Comparison of ENCODE assay signal across 8 mouse cellular contexts in genomic region chr12:36156637-36157303, GRCm38 (mm10). TPM values are rescaled to one million over a fixed set of nuclear protein-coding genes. Genes with fewer than 3 reads are reported as not detected.
DNase-seq lines count a peak whose midpoint lies in the region; ATAC-seq lines count a peak whose summit lies in the region.

Gene Ankmy2 (plus strand): TSS chr12:36157114.

- H3K27me3 ChIP-seq in heart, embryonic 13.5 days (replicated peaks): no peaks in the 10 kb centered on the region
- no peaks in the 10 kb centered on the region for H3K27me3 ChIP-seq in liver, embryonic 13.5 days
- no peaks in the 10 kb centered on the region for H3K27me3 ChIP-seq in stomach, embryonic 16.5 days (ENCODE audit: control insufficient read depth, insufficient read depth, low read length)

- H3K9me3 ChIP-seq in heart, embryonic 13.5 days: no peaks in the 10 kb centered on the region
- H3K9me3 ChIP-seq in liver, embryonic 13.5 days (replicated peaks): no peaks in the 10 kb centered on the region
- no peaks in the 10 kb centered on the region for H3K9me3 ChIP-seq in stomach, embryonic 16.5 days (replicated peaks; ENCODE audit: control insufficient read depth, low read length)

- 0% methylated on average over 42 of the region's 42 CpGs for WGBS in heart, embryonic 13.5 days
- WGBS in liver, embryonic 13.5 days (ENCODE audit: insufficient replicate concordance): under 1% methylated on average over 42 of the region's 42 CpGs
- WGBS in stomach, embryonic 16.5 days: under 1% methylated on average over 42 of the region's 42 CpGs

- peak within 1 kb of the TSS; percentile 96 for H3K4me3 ChIP-seq in brown adipose tissue, adult 24 weeks (ENCODE audit: insufficient read depth, low read depth, low read length)
- peak within 1 kb of the TSS; percentile 83 for H3K4me3 ChIP-seq in heart, embryonic 13.5 days
- H3K4me3 ChIP-seq in liver, embryonic 13.5 days (replicated peaks): peak within 1 kb of the TSS; percentile 72
- peak within 1 kb of the TSS; percentile 95 for H3K4me3 ChIP-seq in stomach, embryonic 16.5 days (replicated peaks; ENCODE audit: low read length)

- peaks cover 7% of the 10 kb centered on the region; the same call in 1 of the 2 replicates for H3K36me3 ChIP-seq in heart, embryonic 13.5 days
- H3K36me3 ChIP-seq in liver, embryonic 13.5 days: no peaks in the 10 kb centered on the region
- 0 out of 2 replicates have a peak, but pooled peaks cover 2% of the 10 kb centered on the region for H3K36me3 ChIP-seq in stomach, embryonic 16.5 days (ENCODE audit: control insufficient read depth, insufficient read depth, low read length)

- peak within 1 kb of the TSS; percentile 75 for H3K4me2 ChIP-seq in heart, embryonic 13.5 days
- peak within 1 kb of the TSS; percentile 88 for H3K4me2 ChIP-seq in liver, embryonic 13.5 days
- H3K4me2 ChIP-seq in stomach, embryonic 16.5 days (ENCODE audit: low read depth, low read length): peak within 1 kb of the TSS; percentile 94

- H3K9ac ChIP-seq in heart, embryonic 13.5 days: peak within 1 kb of the TSS; percentile 93
- peak within 1 kb of the TSS; percentile 78 for H3K9ac ChIP-seq in liver, embryonic 13.5 days
- peak within 1 kb of the TSS; percentile 93 for H3K9ac ChIP-seq in stomach, embryonic 16.5 days (ENCODE audit: low read length)

- peak; percentile 93 for ATAC-seq in heart, embryonic 13.5 days (ENCODE audit: extremely low read depth, insufficient number of reproducible peaks, low FRiP score, low TSS enrichment)
- peak; percentile 94 for ATAC-seq in liver, embryonic 13.5 days (ENCODE audit: low read depth)
- ATAC-seq in stomach, embryonic 16.5 days (ENCODE audit: insufficient read depth, low FRiP score): peak; percentile 96

- DNase-seq in CD4-positive, CD25-positive, alpha-beta regulatory T cell, adult 2 months (ENCODE audit: low read depth, low spot score): peak; percentile 95
- DNase-seq in fat pad, adult 2 months (ENCODE audit: extremely low read depth, low read depth, low spot score): peak; percentile 54
- DNase-seq in kidney, postnatal 10 days: peak; percentile 96
- peak; percentile 83 for DNase-seq in liver, embryonic 13.5 days
- peak; percentile 97 for DNase-seq in neural tube, embryonic 10.5 days (ENCODE audit: extremely low spot score, low spot score)

- H3K4me1 ChIP-seq in brown adipose tissue, adult 24 weeks (ENCODE audit: control insufficient read depth, insufficient read depth, insufficient read length, low read length): peaks cover 5% of the 10 kb centered on the region; the same call in 1 of the 2 replicates
- H3K4me1 ChIP-seq in heart, embryonic 13.5 days: peaks cover 40% of the 10 kb centered on the region
- peaks cover 39% of the 10 kb centered on the region for H3K4me1 ChIP-seq in liver, embryonic 13.5 days (replicated peaks)
- peaks cover 23% of the 10 kb centered on the region for H3K4me1 ChIP-seq in stomach, embryonic 16.5 days (ENCODE audit: control insufficient read depth, insufficient read depth, low read length)

- peak within 1 kb of the TSS; percentile 97 for H3K27ac ChIP-seq in brown adipose tissue, adult 24 weeks (replicated peaks; ENCODE audit: low read depth, low read length)
- peak within 1 kb of the TSS; percentile 93 for H3K27ac ChIP-seq in heart, embryonic 13.5 days (replicated peaks)
- peak within 1 kb of the TSS; percentile 84 for H3K27ac ChIP-seq in liver, embryonic 13.5 days
- H3K27ac ChIP-seq in stomach, embryonic 16.5 days (ENCODE audit: low read length): peak within 1 kb of the TSS; percentile 96

RNA-seq across cellular contexts. Expression of gene Ankmy2, which starts in this region (rescaled TPM):
- 16.4 and 16.6 TPM in 2 replicates for polyA plus RNA-seq in brown adipose tissue, adult 24 weeks (2012; ENCODE audit: insufficient read depth, insufficient read length, missing spikeins)
- polyA plus RNA-seq in heart, embryonic 13.5 days (2015; fragmentation: Nextera tagmentation; extraction: Ambion mirVana): 25.8 and 25.9 TPM in 2 replicates
- 11.3 and 13.5 TPM in 2 replicates for polyA plus RNA-seq in liver, embryonic 13.5 days (2015; fragmentation: Nextera tagmentation; extraction: Ambion mirVana)
- polyA plus RNA-seq in stomach, embryonic 16.5 days (2015; fragmentation: Nextera tagmentation; extraction: Ambion mirVana): 40.8 and 44.3 TPM in 2 replicates

Comparison
In these comparisons a context has a peak if more than half of its experiments do, and no peak if none do; other contexts are left out.
1. Peak in every context shown above with its lines: DNase-seq, ATAC-seq, H3K4me3 ChIP-seq and H3K27ac ChIP-seq.